In genomic region chr8:109363185-109363845, GRCm38 (mm10) we compare ENCODE assay signal across 16 mouse cellular contexts.
"Had no signal": no experiment of that assay in that cellular context is flagged by ENCODE, and none has a peak within 500 bp of the region (broad histone marks: within the 10 kb centered on the region; RNA-seq: fewer than 3 reads in every experiment).

No protein-coding gene starts in this region.

- H3K9ac ChIP-seq: limb, embryonic 15.5 days; liver, embryonic 14.5 days; lung, embryonic 14.5 days; midbrain, embryonic 12.5 days had no signal

- H3K36me3 ChIP-seq: limb, embryonic 15.5 days; midbrain, embryonic 12.5 days had no signal

- H3K27me3 ChIP-seq: limb, embryonic 15.5 days; megakaryocyte, embryonic 14.5 days; midbrain, embryonic 12.5 days had no signal

- H3K9me3 ChIP-seq: limb, embryonic 15.5 days; megakaryocyte, embryonic 14.5 days; midbrain, embryonic 12.5 days had no signal

- H3K4me3 ChIP-seq: limb, embryonic 15.5 days; megakaryocyte, embryonic 14.5 days; midbrain, embryonic 12.5 days had no signal

- H3K4me2 ChIP-seq: limb, embryonic 15.5 days; lung, embryonic 14.5 days; midbrain, embryonic 12.5 days had no signal

- ATAC-seq: intestine, postnatal 0 days had no signal

- H3K4me1 ChIP-seq: megakaryocyte, embryonic 14.5 days had no signal

- DNase-seq: kidney, adult 8-10 months; kidney, postnatal 36 days; layer of hippocampus, adult 9-11 months; layer of hippocampus, postnatal 36 days; lung, postnatal 10 days; lung, postnatal 4 days; spleen, adult 18-20 months; thymus, adult 18-20 months; thymus, postnatal 14 days had no signal

- H3K27ac ChIP-seq: kidney, postnatal 0 days; limb, embryonic 15.5 days; liver, embryonic 14.5 days; midbrain, embryonic 12.5 days had no signal
